Mouse (Mus musculus): ENCODE measurements around the gene Vash1. TPM values are rescaled to one million over a fixed set of nuclear protein-coding genes. Genes with fewer than 3 reads are reported as not detected.

Gene Vash1
- total RNA-seq, 1 experiment from 2014 or later, result 5.6 TPM

DNA sequence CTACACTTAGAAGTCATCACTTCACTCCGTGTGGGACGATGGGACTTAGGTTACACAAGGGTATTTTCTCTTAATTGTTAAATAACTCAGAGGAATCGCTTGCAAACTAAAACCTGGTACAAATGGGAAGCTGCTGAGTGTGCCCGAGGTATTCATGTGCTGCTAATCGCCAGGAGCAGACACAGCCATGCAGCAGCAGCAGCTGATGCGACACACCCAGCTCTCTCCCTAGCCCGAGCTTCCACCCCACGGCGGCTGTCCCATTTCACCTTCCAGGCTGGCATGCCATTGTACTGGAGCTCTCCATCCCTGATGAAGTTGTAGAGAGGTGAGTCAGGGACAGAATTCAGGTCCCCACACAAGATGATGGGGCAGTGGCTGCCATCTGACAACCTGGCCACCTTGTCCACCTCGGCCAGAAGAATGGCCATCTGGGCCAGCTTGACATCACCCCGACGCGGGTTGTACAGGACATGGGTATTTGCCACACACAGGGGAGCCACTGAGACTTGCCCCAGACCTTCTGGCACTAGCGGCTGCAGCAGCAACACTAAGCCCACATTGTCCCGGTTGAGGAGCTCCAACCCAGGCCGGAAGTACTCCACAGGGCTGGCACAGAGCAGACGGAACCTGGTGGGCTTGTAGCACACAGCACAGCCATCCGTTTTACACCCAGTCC, 41.6 kb downstream of the Vash1 start:
- no peak for DNase-seq

DNA sequence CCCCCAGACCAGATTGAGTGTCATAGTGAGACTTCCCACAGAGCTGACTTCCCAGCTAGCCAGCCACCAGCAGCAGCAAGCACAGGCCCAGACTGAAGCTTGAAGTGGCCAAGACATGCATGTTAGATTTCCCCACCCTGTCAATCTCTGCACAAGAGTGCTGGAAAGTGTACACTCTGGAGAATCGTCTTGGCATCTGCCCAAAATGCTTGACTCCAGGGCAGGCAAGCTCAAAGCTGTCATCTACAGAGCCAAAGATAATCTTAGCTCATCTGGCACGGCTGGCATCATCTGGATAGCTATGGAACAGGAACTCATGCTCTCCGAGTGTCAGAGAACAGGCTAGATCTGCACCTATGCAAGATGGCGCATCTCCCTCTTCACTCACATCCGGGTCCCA, 43.0 kb downstream of the Vash1 start:
- no peak for DNase-seq

DNA sequence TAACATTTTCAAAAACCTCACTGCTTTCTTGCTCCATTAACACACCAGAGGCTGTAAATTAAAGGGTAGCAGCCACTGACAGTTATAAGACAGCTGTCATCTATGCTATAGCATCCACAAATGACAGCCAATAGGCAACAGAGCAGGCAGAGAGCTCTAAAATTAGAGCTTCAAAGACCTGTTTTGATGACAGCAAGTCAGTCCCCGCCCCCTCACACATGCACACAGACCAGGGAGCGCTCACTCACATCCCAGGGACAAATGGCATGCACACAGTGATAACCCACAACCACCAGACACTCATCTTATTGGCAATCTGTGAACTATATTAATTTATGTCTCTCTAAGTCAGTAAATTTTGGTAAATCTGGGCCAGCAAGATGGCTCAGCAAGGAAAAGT, 45.8 kb downstream of the Vash1 start:
- no peak for DNase-seq

DNA sequence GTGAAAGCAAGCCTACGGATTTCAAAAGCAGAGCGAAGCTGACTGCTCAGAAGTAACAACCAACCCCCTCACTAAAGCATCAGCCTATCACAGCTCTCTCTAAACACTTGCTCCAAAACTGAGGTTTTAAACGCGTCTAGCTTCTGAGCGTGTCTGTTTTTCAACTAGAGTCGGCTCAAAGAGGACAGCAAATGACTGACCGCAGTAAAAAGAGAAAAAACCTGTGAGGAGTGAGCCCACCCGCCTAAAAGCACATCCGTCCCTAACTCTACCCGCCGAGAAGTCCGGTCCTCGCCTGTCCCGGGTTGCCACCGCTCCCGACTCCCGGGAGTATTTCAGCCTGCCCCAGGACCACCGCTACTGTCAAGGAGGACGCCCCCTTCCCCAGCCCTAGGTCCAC, 47.2 kb downstream of the Vash1 start:
- DNase-seq, result no peak

DNA sequence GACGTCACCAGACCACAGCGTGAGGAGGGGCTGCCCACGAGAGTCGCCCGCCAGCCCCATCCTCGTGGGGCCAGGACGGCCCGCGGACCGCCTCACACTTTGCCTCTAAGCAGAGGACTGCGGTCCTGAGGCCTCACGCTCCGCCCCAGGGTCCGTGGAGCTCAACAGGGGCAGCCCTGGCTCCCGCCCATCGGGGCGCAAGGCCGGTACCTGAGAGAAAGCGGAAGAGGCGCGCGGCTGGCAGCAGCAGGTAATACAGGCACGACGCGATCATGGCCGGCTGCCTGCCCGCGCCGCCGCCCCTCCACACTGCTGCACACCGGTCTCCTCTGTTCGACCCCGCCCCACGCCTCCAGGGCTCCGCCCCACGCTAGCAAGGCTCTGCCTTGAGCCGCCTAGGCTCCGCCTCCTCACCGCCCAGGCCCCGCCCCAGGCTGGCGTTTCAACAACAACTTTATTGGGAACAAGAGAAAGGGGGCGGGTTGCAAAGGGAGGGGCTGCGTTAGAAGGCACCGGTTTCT, 47.7 kb downstream of the Vash1 start, which contains the start of gene Angel1:
TSS of gene Angel1 (minus strand) at position 341 of the 521 bp plus-strand sequence.
- DNase-seq, result peak; percentile 98

DNA sequence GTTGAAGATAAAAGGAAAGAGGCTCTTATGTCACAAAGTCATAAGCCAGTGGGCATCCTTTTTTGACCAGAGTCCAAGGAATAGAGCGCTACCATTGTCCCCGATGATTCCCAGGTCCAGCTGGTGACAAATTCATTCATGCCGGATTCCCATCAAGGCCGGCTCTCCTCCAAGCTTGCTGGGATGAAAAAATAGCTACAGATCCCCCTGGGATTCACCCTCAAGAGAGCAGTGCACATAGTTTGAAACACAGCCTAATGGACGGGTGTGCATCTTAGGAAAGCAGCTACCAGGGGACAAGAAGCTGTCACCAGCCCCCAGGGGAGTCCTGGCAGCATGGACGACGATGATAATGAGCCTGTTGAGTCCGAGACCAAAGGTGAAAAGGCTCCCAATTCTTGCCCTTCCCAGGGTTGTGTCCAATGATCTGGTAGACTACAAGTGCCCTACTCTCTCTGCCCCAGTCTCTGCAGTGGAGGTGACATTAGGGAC, 55.9 kb downstream of the Vash1 start, which contains the start of gene Lrrc74a:
TSS of gene Lrrc74a (plus strand) at position 51 of the 492 bp plus-strand sequence.
- no peak for DNase-seq

Other genes with a start within 250 kb of the Vash1 start
- gene Angel1, start 47.8 kb downstream of the Vash1 start, total RNA-seq (2021), result 2.1 and 3.8 TPM in 2 replicates
- gene Lrrc74a, start 55.7 kb downstream of the Vash1 start, total RNA-seq (2021), result not detected in 2 replicates
- gene Irf2bpl, start 206.1 kb downstream of the Vash1 start, total RNA-seq (2021), result 65.4 and 74.6 TPM in 2 replicates